Mouse (Mus musculus): ENCODE measurements around the gene Gbp10.
"Not testable (repeated sequence)": the region's sequence is repeated elsewhere in the genome, so short reads cannot be mapped to it uniquely, and the experiment has no call there.

DNA sequence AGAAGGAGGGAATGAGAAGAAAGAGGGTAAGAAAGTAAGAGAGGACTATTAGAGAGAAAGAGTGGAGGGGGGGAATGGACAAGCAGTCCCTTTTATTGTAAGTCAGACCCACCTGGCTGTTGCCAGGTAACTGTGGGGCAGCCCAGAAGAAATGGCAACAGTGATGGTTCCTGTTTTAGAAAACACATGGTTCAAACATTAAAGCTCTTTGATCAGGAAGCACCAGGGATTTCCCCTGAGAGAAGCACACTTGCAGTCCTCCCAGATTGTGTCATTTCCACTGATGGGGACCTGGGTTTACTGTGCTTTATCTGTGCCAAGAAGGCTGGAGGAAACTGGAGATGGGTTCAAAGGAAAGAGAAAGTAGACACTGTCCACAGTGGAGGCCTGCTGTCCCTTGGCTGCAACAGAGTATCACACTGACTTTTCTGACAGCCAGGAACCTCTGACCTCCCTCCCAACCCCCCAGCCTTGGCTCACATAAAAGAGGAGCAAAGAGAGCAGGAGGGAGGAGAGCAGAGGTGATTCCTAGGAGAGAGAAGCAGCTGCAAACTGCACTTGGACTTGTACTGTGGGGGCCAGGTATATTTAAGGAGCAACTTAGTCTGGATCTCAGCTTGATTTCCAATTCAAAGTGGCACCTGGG, 41.3 kb downstream of the Gbp10 start:
- TF ChIP-seq POLR2A (IDR thresholded peaks at IDR 0.05; ENCODE audit: control insufficient read depth, extremely low read depth, insufficient read depth, low read length, poor library complexity); CTCF (IDR thresholded peaks at IDR 0.05; ENCODE audit: borderline replicate concordance, control insufficient read depth, extremely low read depth, insufficient read depth, low read length, poor library complexity): not testable (repeated sequence)
